Mouse (Mus musculus) forebrain, embryonic 13.5 days (tissue): ENCODE results near the gene Myt1. TPM values are rescaled to one million over a fixed set of nuclear protein-coding genes. Genes with fewer than 3 reads are reported as not detected.

Experiments used
- ATAC-seq: fragments of 200-750 bp; cut with Nextera tagmentation; 2 replicates; pipeline ENCODE4 v1.8.0; 2017
- H3K27ac ChIP-seq: fragments of 300-500 bp; sonication (generic); 2 replicates; pipeline ENCODE4 v1.5.1; 2015; ENCODE audit warnings: inconsistent platforms, mild to moderate bottlenecking, moderate library complexity
- H3K27me3 ChIP-seq: fragments of 300-500 bp; sonication (generic); 2 replicates; pipeline ENCODE4 v1.6.1; 2015; ENCODE audit warnings: mild to moderate bottlenecking, inconsistent platforms
- H3K36me3 ChIP-seq: fragments of 300-500 bp; sonication (generic); 2 replicates; pipeline ENCODE4 v1.6.1; 2015; ENCODE audit warnings: mild to moderate bottlenecking, inconsistent platforms; ENCODE audit not compliant: poor library complexity, severe bottlenecking
- H3K4me1 ChIP-seq: fragments of 300-500 bp; sonication (generic); 2 replicates; pipeline ENCODE4 v1.6.1; 2015; ENCODE audit warnings: inconsistent platforms
- H3K4me2 ChIP-seq: fragments of 300-500 bp; sonication (generic); 2 replicates; pipeline ENCODE4 v1.6.1; 2015; ENCODE audit warnings: inconsistent platforms, mild to moderate bottlenecking, moderate library complexity
- H3K4me3 ChIP-seq: fragments of 300-500 bp; sonication (generic); 2 replicates; pipeline ENCODE4 v1.5.1; 2015; ENCODE audit warnings: mild to moderate bottlenecking, inconsistent platforms
- H3K9ac ChIP-seq: fragments of 300-500 bp; sonication (generic); 2 replicates; pipeline ENCODE4 v1.6.1; 2015; ENCODE audit warnings: mild to moderate bottlenecking, inconsistent platforms
- H3K9me3 ChIP-seq: fragments of 300-500 bp; sonication (generic); replicated peaks from 2 replicates; pipeline ENCODE4 v1.6.1; 2016; ENCODE audit warnings: inconsistent platforms
- whole genome bisulfite sequencing: fragments of 180-500 bp; shearing (Covaris S2); methylation state at CpG from one replicate; pipeline ENCODE4 v1.1.7; 2015; 5-methylcytosine and 5-hydroxymethylcytosine counted together
- polyA plus RNA-seq: library from polyadenylated mRNA; unstranded; fragments of >200 nt; fragmentation: Nextera tagmentation; extraction: Ambion mirVana; gene quantifications from 2 replicates; pipeline ENCODE4 v1.2.1, GENCODE M21; 2015

Myt1 gene
- polyA plus RNA-seq, result 39.9 and 40.9 TPM in 2 replicates

GRCm38 (mm10) chr2:181763006-181763830 lies at the start of gene Myt1:
Gene Myt1, plus strand, starts transcription at chr2:181763332.
- ATAC-seq, result peak; percentile 72
- no peaks in the 10 kb centered on the region for H3K27me3 ChIP-seq
- peak within 1 kb of the TSS; percentile 36 for H3K4me3 ChIP-seq
- peaks cover 73% of the 10 kb centered on the region for H3K4me1 ChIP-seq
- 8% methylated on average over 8 of the region's 8 CpGs for WGBS
- H3K27ac ChIP-seq, result peak within 1 kb of the TSS; percentile 94
- H3K9ac ChIP-seq, result peak within 1 kb of the TSS; percentile 58
- H3K4me2 ChIP-seq, result peak within 1 kb of the TSS; percentile 78
- no peaks in the 10 kb centered on the region for H3K9me3 ChIP-seq
- no peaks in the 10 kb centered on the region for H3K36me3 ChIP-seq

GRCm38 (mm10) chr2:181713749-181714148 lies 49.4 kb upstream of the Myt1 start:
- Histone ChIP-seq H3K4me2 (peak overlapping the region; percentile 66), H3K4me3 (no peak overlapping the region), H3K9ac (peak overlapping the region; percentile 27), H3K36me3 (peaks cover 6% of the 10 kb centered on the region), H3K4me1 (peaks cover 39% of the 10 kb centered on the region), H3K9me3 (no peaks in the 10 kb centered on the region), H3K27ac (peak overlapping the region; percentile 87), H3K27me3 (no peaks in the 10 kb centered on the region)
- ATAC-seq, result peak; percentile 70
- 70% methylated on average over 1 of the region's 1 CpGs for WGBS

- Histone ChIP-seq H3K9ac (peak within 1 kb of the TSS; percentile 74), H3K4me3 (peak within 1 kb of the TSS; percentile 44), H3K36me3 (peaks cover 18% of the 10 kb centered on the region), H3K4me2 (peak within 1 kb of the TSS; percentile 66), H3K27me3 (no peaks in the 10 kb centered on the region), H3K27ac (peak within 1 kb of the TSS; percentile 87), H3K9me3 (no peaks in the 10 kb centered on the region), H3K4me1 (peaks cover 39% of the 10 kb centered on the region)
- peak; percentile 74 for ATAC-seq
- WGBS, result under 1% methylated on average over 7 of the region's 7 CpGs
These were observed 48.2 kb upstream of the Myt1 start, which contains the start of gene Oprl1 for GRCm38 (mm10) chr2:181714903-181715326. Gene Oprl1, plus strand, starts transcription at chr2:181715016.

- Histone ChIP-seq H3K4me2 (peak overlapping the region; percentile 66), H3K36me3 (peaks cover 22% of the 10 kb centered on the region), H3K9me3 (no peaks in the 10 kb centered on the region), H3K4me1 (peaks cover 39% of the 10 kb centered on the region), H3K9ac (peak overlapping the region; percentile 74), H3K27me3 (no peaks in the 10 kb centered on the region), H3K27ac (peak overlapping the region; percentile 87), H3K4me3 (peak overlapping the region; percentile 44)
- peak; percentile 45 for ATAC-seq
- 50% methylated on average over 3 of the region's 3 CpGs for WGBS
These were observed 47.8 kb upstream of the Myt1 start for GRCm38 (mm10) chr2:181715382-181715781.

GRCm38 (mm10) chr2:181716991-181717390 lies 46.1 kb upstream of the Myt1 start:
- ATAC-seq, result no peak
- Histone ChIP-seq H3K36me3 (peaks cover 22% of the 10 kb centered on the region), H3K4me2 (peak overlapping the region; percentile 66), H3K9me3 (no peaks in the 10 kb centered on the region), H3K27ac (no peak overlapping the region; the same call in 1 of the 2 replicates), H3K4me3 (0 out of 2 replicates have a peak overlapping the region, but pooled peaks have one; percentile 44), H3K9ac (no peak overlapping the region), H3K27me3 (no peaks in the 10 kb centered on the region), H3K4me1 (peaks cover 39% of the 10 kb centered on the region)
- WGBS, result 70% methylated on average over 3 of the region's 3 CpGs

GRCm38 (mm10) chr2:181720061-181720460 lies 43.1 kb upstream of the Myt1 start:
- no peak overlapping the region for H3K27ac ChIP-seq
- ATAC-seq, result no peak
- no peak overlapping the region for H3K9ac ChIP-seq
- no peak overlapping the region for H3K4me3 ChIP-seq
- no peaks in the 10 kb centered on the region for H3K9me3 ChIP-seq
- 45% methylated on average over 3 of the region's 3 CpGs for WGBS
- no peak overlapping the region for H3K4me2 ChIP-seq
- peaks cover 23% of the 10 kb centered on the region for H3K4me1 ChIP-seq
- H3K27me3 ChIP-seq, result no peaks in the 10 kb centered on the region
- H3K36me3 ChIP-seq, result peaks cover 22% of the 10 kb centered on the region

- Histone ChIP-seq H3K9me3 (no peaks in the 10 kb centered on the region), H3K27me3 (no peaks in the 10 kb centered on the region), H3K4me1 (peaks cover 11% of the 10 kb centered on the region), H3K36me3 (peaks cover 22% of the 10 kb centered on the region), H3K4me3 (no peak overlapping the region), H3K9ac (no peak overlapping the region), H3K27ac (no peak overlapping the region), H3K4me2 (no peak overlapping the region)
- no peak for ATAC-seq
These were observed 41.9 kb upstream of the Myt1 start for GRCm38 (mm10) chr2:181721200-181721599.

- peaks cover 4% of the 10 kb centered on the region for H3K4me1 ChIP-seq
- WGBS, result 12% methylated on average over 3 of the region's 3 CpGs
- H3K4me3 ChIP-seq, result no peak overlapping the region
- H3K9me3 ChIP-seq, result no peaks in the 10 kb centered on the region
- H3K27ac ChIP-seq, result no peak overlapping the region
- H3K9ac ChIP-seq, result no peak overlapping the region
- no peaks in the 10 kb centered on the region for H3K27me3 ChIP-seq
- peak; percentile 24; the same call in 1 of the 2 replicates for ATAC-seq
- H3K4me2 ChIP-seq, result no peak overlapping the region
- peaks cover 22% of the 10 kb centered on the region for H3K36me3 ChIP-seq
These were observed 40.9 kb upstream of the Myt1 start for GRCm38 (mm10) chr2:181722213-181722612.

GRCm38 (mm10) chr2:181727659-181728262 lies 35.4 kb upstream of the Myt1 start:
- WGBS, result 33% methylated on average over 9 of the region's 9 CpGs
- no peaks in the 10 kb centered on the region for H3K36me3 ChIP-seq
- peak overlapping the region; percentile 54 for H3K27ac ChIP-seq
- no peaks in the 10 kb centered on the region for H3K9me3 ChIP-seq
- peaks cover 13% of the 10 kb centered on the region for H3K4me1 ChIP-seq
- no peak overlapping the region for H3K4me2 ChIP-seq
- H3K27me3 ChIP-seq, result no peaks in the 10 kb centered on the region
- no peak overlapping the region for H3K4me3 ChIP-seq
- peak; percentile 69 for ATAC-seq
- no peak overlapping the region for H3K9ac ChIP-seq

- no peaks in the 10 kb centered on the region for H3K27me3 ChIP-seq
- H3K27ac ChIP-seq, result no peak overlapping the region
- WGBS, result 73% methylated on average over 3 of the region's 3 CpGs
- H3K4me1 ChIP-seq, result peaks cover 13% of the 10 kb centered on the region
- no peak overlapping the region for H3K4me2 ChIP-seq
- H3K9me3 ChIP-seq, result no peaks in the 10 kb centered on the region
- no peak for ATAC-seq
- no peak overlapping the region for H3K9ac ChIP-seq
- no peaks in the 10 kb centered on the region for H3K36me3 ChIP-seq
- H3K4me3 ChIP-seq, result no peak overlapping the region
These were observed 33.1 kb upstream of the Myt1 start for GRCm38 (mm10) chr2:181730051-181730450.

GRCm38 (mm10) chr2:181752626-181753025 lies 10.5 kb upstream of the Myt1 start:
- no peaks in the 10 kb centered on the region for H3K36me3 ChIP-seq
- 85% methylated on average over 1 of the region's 1 CpGs for WGBS
- H3K27ac ChIP-seq, result no peak overlapping the region
- no peaks in the 10 kb centered on the region for H3K4me1 ChIP-seq
- no peak for ATAC-seq
- H3K4me2 ChIP-seq, result no peak overlapping the region
- no peaks in the 10 kb centered on the region for H3K9me3 ChIP-seq
- no peak overlapping the region for H3K9ac ChIP-seq
- no peak overlapping the region for H3K4me3 ChIP-seq
- 0 out of 2 replicates have a peak, but pooled peaks cover 2% of the 10 kb centered on the region for H3K27me3 ChIP-seq

- no peak overlapping the region for H3K9ac ChIP-seq
- ATAC-seq, result no peak
- H3K36me3 ChIP-seq, result no peaks in the 10 kb centered on the region
- H3K4me1 ChIP-seq, result peaks cover 32% of the 10 kb centered on the region
- no peak overlapping the region for H3K4me2 ChIP-seq
- no peaks in the 10 kb centered on the region for H3K27me3 ChIP-seq
- H3K27ac ChIP-seq, result peak overlapping the region; percentile 64; the same call in 1 of the 2 replicates
- no peak overlapping the region for H3K4me3 ChIP-seq
- WGBS, result 74% methylated on average over 2 of the region's 2 CpGs
- no peaks in the 10 kb centered on the region for H3K9me3 ChIP-seq
These were observed 4.9 kb upstream of the Myt1 start for GRCm38 (mm10) chr2:181758147-181758725.
